Mouse (Mus musculus) urinary bladder, postnatal 10 days (tissue): ENCODE measurements around the gene Prox1.

ENCODE experiments used
- DNase-seq: peaks from one replicate; pipeline ENCODE4 v3.0.0; 2022; ENCODE audit warnings: low spot score

The Prox1 gene

DNA sequence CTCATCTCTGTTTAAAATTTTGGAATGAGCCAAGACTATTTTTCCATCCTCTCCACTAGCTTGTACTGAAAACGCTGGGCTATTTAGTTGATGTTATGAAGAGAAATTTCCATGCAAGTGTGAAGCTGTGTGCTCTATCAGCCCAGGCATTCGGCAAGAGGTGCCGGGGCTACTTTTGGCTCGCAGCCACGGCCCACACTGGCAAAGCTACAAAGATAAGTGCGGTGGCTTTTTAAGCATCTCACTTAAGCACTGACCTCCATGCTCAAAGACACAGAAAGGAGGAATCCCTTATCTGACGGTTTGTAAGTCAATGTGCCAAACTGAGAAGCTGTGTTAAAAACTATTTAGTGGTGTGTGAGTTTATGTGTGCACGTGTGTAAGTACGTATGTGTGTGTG is 26.9 kb downstream of the Prox1 start:
- DNase-seq: no peak

DNA sequence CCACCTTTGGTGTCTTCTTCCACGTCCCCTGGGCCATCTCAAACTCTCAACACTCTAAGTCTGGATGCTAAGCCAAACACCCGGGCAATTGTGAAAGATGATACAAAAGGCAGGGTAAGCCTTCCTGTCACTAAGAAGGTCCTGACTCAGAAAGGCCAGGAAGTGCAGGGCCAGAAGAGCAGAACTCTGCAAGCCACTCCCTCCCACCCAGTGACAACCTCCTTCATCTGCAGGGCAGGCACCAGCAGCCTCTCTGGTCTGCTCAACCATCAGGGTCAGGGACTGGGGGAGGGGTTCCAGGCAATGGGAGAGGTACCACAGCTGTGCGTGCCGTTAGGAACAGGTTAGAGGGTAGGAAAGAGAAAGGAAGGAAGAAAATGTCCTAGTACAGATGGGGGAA is 27.9 kb downstream of the Prox1 start:
- no peak for DNase-seq

DNA sequence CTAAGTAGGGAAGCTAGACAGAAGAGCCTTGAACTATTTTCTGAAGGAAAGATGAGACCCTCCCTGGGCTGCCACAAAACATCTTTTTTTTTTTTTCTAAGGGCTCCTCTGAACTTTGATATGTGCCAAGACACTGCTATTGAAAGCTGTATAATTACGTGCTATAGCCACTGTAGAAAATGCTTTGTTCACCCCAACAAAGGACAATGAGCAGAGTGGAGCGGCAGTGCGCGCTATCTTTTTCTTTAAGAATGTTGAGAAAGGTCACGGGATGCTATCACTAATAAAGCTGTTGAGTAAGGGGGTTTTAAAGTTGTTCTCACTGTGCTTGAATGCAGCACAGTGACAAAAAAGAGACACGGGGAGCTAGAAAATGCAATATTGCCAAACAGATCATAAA is 30.0 kb downstream of the Prox1 start:
- DNase-seq: no peak

DNA sequence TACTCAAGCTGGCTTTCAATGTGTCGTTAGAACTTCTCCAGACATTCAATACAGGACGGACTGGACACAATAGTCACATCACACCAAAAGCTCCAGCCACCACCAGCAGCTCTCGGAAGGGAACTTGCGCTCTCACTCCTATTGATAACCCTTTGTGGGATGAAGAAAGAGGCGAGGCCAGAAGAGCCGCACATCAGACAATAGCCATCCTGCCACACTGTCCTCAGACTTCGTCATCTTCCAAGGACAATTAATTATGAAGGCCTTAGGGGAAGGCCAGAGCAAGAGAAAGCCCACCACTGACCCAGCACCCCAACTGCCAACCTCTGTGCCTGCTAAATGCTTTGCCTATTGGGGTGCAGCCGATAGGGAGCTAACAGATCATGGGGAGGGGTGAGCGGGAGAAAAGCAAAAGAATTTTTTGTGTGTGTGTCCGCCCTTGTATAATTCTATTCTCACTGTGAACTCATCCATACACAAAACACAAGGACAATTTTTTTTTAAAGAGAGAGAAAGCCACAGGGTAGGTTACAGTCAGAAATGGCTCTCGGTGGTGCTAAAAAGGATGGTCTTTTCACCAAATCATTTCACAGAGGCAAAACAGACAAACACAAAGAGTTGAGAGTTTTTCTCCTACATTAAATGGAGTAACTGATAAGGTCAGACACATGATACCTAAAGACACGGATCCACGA is 30.7 kb downstream of the Prox1 start:
- DNase-seq: no peak

DNA sequence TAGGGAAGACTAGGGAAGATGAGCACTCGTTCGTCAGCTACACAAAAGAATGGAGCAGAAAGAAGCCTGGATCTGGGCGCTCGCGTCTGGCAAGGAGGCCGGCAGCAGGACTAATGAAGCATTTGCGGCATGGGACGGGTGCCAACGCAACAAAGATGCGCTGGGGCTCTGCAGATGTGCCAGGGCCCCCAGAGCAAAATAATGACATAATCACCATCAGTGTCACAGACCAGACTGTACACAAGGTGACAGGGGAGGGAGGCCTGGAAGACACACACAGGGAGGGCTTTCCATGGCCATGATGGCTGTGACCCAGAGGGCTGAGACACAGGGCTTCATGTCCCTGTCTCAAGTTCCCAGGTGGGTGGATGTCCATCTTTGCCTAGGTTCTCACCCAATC is 32.6 kb downstream of the Prox1 start:
- no peak for DNase-seq

DNA sequence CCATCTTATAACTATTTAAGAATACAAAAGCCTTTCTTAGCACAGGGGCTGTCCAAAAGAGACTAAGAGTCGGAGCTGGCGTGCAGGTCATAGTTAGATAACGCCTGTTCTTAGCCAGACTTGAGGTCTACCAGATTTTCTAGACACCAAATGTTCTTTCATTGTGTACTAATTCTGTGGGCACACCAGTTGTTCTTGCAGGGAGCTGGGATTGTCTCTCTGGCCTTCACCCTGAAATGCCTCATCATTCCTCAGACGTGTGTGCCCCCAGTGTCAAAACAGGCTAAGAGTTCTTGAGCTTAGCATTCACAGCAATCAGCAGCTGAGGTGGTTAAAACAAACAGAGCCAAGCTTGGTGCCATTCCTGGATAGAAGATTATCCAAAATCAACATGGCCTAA is 37.6 kb downstream of the Prox1 start:
- DNase-seq: no peak

DNA sequence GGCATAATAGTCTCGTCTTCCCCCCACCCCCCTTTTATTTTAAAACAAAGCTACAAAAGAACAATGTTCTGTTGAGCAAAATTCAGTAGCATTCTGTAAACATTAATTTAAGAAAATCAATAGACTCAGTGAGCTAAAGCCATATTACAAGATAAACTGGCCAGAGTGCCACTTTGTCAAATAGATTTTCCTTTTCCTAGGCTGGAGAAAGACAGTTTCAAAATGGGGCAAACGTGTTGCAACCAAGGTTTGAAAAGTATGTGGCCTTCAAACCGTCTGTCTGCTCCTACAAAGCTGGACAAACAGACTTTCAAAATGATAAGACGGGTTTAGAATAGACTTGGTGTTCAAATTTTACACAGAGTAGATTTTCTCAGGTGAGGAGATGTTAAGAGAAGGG is 39.6 kb downstream of the Prox1 start:
- no peak for DNase-seq

DNA sequence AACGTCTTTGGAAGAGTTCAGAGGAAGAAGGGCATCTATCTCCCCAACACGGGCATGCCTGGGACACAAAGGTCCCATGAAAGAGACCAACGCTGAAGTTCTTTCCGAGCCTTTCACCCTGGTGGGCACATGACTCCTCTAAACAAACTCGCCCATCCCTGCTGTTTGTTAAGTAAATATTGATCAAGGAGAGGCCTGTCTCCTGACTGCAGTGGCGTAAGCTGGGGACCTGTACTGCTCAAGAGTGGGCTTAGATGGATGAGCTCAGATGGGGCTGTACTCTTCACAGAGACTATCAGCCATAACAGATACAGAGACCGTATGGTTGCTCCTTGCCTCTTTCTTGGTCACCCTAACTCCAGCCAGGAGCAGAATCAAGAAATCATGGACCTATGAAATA is 41.0 kb downstream of the Prox1 start:
- no peak for DNase-seq

DNA sequence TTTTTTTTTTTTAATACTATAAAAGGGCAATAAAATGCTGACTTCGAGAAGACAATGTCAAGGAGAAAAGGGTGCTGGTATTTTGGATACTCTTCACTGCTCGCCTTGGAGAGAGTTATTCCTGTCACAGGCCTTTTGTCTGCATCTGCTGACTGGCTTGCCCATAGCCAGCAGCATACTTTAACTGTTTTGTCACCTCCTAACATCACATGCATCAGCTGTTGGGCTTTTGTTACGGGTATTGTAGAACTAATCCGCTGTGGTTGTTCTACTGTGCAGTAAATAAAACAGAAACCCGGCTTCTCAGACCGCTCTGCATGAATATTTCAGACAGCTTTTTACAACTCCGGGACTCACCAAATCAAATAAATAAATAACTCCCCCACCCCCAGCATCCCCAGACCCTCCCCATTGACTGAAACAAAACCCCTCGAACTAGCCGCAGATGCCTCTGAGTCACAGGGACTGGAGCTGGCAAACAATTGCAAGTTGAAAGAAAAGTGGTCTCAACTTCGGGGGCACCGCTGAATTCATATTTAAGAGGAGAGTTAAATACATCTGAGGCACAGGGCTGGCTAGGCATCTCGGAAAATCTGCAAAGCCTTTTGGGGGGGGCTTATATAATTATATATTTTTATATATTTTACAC is 41.7 kb downstream of the Prox1 start:
- DNase-seq: no peak

DNA sequence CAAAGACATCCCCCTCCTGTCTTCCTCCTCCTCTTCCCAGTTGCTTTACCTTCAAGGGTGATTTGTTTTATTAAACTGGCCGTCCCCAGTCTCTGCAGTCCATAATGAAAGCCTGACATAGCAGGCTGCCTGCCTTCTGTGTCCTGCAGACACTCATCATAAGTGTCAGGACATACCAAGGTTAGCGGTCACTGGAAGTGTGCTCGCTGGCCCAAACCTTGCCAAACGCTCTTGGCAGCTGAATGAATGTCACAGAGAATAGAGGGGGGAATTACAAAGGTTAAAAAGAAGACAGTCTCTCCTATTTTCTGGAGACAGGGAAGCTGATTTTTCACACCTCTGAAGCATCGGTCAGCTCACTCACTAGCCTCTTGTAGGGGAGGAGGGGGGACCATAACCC is 42.6 kb downstream of the Prox1 start:
- DNase-seq: no peak

DNA sequence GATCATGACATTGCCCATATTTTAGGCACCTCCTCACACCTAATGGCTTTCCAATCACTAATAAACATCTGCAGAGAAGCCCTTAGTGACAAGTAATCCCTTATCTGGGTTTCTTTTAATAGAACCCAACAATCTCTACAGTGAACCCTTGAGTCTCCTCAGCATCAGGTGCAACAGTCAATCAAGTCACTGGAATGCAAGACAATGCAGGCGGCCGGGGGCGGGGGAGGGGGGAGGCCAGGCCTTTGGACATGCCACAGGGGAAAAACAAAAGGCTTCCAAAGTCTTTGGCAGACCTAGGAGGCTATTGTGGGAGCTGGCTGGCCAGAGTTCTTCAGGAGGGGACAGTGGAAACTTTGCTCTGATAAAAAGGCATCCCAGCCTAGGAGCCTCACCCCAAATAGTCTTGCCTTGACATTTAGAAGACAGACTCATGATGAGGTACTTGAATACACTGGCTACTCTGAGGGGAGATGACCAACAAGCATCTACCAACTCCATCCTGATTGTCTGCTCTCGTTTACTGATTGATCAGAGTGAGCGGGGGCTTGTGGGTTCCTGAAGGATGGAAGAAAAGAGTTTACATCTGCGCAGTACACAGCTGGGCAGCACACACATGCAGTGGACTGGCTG is 43.2 kb downstream of the Prox1 start:
- no peak for DNase-seq

DNA sequence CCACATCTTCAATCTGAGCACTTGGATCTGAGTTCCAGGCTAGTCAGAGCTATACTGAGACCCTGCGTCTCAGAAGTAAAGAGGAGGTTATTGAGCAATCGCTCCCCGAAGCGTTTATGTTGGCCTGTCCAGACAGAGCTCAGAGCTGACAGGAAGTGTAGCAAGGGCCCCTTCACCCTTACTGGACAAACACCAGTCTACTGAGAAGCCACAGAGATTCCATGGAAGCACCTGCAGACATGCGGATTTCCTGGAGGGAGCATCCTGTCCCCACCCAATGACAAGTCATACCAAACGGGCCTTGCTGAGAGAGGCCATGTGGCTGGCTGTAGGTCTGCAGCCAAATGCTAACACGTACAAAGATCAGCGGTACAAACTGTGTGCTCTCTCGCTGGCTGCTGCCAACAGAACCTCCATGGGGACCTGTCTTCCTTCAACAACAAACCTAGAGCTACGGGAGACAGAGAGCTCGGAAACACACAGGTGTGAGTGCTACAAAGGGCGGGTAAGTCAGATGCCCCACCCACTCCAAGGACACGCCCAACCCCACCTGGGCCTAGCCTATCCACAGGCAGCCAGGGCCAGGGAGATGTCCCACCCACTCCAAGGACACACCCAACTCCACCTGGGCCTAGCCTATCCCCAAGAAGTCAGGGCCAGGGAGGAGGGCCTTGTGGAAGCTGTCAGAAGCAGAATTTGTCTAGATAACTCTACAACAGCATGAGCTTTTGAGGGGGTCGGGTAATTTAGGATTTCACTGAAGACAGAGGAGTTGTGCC is 45.4 kb downstream of the Prox1 start:
- no peak for DNase-seq

DNA sequence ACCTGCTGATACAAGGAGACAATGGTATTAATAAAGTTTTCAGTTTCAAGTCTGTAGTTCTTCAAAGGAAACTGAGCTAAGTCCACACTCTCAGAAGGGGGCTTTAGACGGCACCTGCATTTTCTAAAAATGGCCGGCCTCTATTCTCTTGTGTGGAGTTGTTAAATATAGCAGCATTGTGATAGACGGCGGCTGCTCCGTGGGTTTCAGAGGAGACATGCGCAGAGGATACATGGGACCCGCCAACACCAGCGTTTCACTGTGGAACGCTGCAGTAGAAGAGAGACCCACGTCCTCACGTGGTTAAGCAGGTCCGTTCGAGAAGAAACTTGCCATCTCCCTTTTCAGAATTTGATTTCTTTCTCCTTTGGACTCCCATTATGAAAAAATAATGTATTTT is 47.1 kb downstream of the Prox1 start:
- no peak for DNase-seq

DNA sequence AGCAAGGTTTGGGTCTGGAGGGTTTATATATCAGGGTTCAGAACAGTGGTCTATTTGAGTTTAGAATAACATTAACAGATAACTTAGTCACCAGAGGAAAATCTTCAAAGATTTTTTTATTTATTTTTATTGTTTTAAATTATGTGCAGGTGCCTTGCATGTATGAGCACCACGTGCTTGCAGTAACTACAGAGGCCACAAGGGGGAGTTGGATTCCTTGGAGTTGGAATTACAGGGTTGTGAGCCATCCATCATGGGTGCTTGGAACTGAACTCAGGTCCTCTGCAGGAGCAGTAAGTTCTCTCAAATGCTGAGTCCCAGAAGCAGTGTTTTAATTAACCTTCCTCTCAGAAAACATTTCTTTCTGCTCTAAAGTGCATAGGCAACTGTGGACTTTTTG is 54.5 kb downstream of the Prox1 start:
- DNase-seq: no peak

DNA sequence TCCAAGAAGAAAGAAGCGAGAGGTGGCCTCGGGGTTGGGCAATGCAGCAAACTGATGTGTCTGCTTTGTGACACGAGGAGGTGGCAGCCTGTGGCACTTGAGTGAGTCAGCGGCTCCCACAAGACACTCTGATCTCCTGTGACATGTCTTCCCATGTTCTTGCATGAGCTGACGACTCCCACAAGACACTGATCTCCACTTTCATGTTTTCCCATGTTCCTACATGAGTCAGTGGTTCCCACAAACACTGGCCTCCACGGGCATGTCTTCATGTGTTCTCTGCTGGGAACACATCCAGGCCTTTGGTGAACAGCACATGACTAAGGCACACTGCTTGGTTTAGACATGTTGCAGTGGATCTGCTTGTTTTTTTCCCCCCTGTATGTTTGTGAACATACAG is 58.8 kb downstream of the Prox1 start:
- no peak for DNase-seq

DNA sequence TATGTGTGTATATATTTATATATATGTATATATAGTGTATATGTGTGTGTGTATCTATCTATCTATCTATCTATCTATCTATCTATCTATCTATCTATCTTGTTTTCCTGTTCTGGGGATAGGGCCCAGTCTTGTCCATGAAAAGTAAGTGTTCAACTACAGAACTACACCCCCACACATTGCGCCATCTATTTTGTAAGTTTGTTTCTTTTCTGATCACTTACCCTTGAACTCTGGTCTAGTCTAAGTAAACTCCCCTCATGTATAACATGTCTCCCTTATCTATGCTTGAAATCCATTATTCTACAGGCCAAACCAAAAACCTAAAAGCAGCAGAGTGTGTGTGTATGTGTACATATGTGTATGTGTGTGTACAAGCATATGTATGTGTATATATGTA is 62.9 kb downstream of the Prox1 start:
- DNase-seq: no peak

DNA sequence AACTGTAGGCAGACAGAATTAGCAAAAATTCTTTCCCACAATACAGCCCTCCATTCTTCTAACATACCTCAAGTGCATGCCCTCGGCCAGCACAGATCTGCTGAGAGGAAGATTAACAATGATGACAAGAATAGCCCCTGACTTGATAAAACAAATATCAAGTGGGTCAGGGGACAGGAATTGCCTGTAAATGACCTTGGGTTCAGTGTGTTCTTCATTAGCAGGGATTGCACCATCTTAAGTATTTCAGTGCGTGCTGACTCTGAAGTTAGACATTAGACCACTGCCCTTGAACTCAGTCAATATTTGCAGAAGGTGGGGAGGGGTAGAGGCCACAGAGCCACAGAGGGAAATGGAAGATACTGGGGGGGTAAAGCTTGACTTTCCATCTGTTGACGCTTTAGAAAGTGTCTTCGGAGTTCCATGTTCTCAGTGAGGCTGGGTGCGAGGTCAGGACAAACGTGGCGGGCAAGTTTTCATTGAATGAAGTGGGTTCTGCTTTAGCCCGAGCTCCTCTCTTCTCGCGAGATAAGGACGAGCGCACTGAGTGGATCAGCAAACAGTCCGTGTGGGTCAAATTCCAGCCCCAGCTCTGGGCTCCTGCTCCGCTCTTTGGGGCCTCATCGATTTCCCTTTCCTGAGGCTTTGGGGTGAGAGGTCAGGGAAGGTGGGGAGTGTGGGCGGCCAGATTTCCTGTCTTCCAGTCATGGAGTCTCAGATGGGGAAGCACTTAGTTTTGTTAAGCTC is 63.7 kb downstream of the Prox1 start:
- no peak for DNase-seq

DNA sequence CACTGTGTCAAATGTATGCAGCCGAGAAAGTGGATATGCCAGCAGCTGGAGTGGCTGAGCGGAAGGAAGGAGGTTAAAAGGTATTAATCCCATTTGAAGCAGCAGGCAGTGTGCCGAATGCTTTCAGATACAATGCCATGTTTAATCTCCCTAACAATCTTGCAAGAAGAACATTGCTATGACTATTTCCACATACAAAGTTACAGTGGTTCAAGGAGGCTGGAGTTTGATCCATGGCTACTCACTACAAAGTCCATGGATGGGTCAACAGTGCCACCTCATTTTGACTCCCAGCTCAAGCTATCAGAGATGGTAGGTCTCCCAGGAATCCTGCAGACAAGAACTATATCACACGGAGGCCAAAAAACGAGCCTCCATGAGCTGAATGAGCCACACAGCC is 64.5 kb downstream of the Prox1 start:
- DNase-seq: no peak

DNA sequence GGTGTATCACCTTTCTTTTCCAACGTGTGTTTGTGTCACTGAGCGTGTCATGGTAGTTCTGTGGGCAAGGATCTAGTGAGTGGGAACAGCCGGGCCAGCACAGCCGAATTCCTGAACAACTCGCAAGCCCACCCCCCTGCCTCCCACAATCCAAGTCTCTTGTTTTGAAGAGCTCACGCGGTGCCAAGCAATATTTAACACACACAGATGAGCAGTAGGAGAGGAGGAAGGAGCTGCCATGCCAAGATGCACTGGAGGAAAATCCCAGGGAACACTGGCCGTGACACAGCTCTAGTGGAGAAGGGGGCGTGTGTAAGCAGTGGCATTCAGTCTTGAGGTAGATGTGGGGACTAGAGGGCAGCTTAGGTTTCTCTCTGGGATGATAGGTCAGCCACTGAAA is 77.2 kb downstream of the Prox1 start:
- DNase-seq: no peak

DNA sequence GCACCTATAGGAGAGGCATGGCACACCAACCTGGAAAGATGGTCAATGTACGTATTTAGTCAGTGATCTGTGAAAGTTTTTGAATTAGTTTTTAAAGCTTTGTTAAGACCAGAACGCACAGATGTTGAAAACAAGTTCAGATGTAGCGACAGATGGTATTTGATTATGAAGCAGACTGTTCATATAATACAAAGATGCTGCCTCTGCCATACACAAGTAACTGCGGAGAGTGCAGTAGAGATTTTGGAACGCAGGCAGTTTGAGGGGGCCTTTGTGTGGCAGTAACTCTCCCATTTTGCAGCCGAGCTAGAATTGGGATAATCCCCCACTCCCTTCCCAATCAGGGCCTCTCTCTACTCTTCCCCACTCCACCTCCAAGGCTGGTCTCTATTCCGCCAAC is 78.4 kb downstream of the Prox1 start:
- no peak for DNase-seq

DNA sequence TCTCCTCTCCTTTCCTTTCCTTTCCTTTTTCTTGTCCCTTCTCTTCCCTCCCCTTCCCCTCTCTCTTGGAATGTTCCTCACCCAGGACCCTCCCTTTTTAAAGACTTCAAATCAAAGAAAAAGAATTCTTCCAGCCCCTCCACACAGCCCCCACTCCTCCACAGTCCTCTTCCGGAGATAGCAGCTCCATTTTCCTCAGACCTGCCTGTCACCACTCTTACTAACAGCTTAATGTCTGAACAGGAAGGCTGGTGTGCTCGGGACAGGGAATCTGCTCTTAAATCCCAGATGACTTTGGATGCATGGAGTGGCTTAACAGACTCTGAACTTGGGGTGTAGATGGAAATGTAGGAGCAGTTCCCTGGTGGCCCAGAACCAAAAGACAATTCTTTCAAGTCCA is 81.6 kb downstream of the Prox1 start:
- no peak for DNase-seq

DNA sequence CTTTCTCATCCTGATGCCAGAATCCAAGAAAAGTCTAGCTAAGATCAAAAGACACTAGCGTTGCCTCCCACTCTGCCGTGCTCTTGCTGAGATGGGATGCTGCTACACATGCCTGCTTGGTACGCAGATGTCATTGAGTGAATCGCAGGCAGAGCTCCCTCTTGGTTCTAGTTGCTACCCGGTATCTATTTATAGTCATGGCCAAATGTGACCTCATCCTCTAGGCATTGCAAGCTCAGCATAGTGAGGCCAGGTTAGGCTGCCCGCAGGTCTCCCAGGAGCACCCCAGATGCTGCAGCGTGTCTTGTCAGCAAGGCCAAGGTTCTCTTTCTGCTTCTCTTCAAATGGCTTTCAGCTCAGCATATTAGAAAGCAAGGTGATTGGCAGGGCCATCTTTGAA is 84.8 kb downstream of the Prox1 start:
- no peak for DNase-seq
